Mouse (Mus musculus): ENCODE measurements around the gene Tubgcp6.

DNA sequence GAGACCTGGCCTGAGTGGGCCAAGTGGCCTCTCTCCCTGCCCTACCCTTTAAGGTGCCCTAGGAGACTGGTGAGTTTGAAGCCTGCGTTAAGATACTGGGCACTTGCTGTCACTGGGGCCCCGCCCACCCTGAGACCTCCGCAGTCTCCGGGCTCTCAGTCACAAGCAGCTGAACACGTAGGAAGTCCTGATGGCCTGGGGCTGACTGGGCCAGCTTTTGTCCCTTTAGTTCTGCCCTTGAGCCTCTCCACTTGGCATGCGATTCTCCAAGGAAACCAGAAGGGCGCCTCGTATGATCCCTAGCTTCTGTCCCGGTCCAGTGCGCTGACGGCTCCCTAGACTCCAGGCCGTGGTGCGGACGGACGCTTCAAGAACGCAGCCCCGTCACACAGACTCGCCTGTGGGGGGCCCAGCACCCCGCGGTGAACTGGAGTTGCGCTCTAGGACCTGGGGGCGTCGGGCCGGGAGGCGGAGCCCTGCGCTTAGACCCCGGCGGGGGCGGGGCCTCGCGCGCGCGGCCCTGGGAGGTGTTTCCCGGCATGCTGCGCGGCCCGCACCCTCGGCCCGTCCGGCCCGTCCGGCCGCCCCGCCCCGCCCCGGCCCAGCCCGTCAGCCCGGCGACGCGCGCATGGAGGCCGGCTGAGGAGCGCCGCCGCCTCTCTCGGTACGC lies 47.3 kb downstream of the Tubgcp6 start:
- TF ChIP-seq CTCF (IDR thresholded peaks at IDR 0.05; ENCODE audit: control insufficient read depth, insufficient read depth, insufficient read length) (no peak), MYOD1 (IDR thresholded peaks at IDR 0.05; ENCODE audit: control insufficient read depth, insufficient read length, low read depth) (no peak), USF1 (IDR thresholded peaks at IDR 0.05; ENCODE audit: low read depth) (no peak), MAX (IDR thresholded peaks at IDR 0.05) (peak; percentile 56), CEBPB (IDR thresholded peaks at IDR 0.05; ENCODE audit: low read depth) (no peak), MYOG (IDR thresholded peaks at IDR 0.05; ENCODE audit: control insufficient read depth, extremely low read depth, insufficient read length) (no peak), FOSL1 (IDR thresholded peaks at IDR 0.05; ENCODE audit: insufficient read depth, low read length, poor library complexity, severe bottlenecking) (no peak)
